Mouse (Mus musculus) heart, postnatal 10 days (tissue): Measurements from ENCODE around the gene Dctn1. TPM values are rescaled to one million over a fixed set of nuclear protein-coding genes. Genes with fewer than 3 reads are reported as not detected.

Experiments
- DNase-seq, 2 experiments: peaks; one replicate each; pipeline ENCODE4 v3.0.0; 2021
- intact Hi-C: fragments of 180-260 bp; cut with DNase I; formaldehyde crosslinking; loops from one replicate; pipeline ENCODE4 v1.15.1; 2025
- total RNA-seq, 2 experiments: library from RNA; stranded (reverse); gene quantifications; 2 replicates each; pipeline ENCODE4 v1.2.3; 2021

Dctn1 gene
- 100 to 1,000 TPM; 121 to 127 TPM for total RNA-seq

GRCm38 (mm10) chr6:83165607-83166242, at the start of gene Dctn1:
Dctn1 (plus strand) TSS chr6:83165920.
- DNase-seq = peak; percentile 96 to 98
- intact Hi-C loops = no loop called here

- intact Hi-C loops = loop anchor here (2.0 kb wide), 1 partner anchor 42 kb away; no protein-coding TSS in a partner anchor
- DNase-seq = no peak
Observed at GRCm38 (mm10) chr6:83116373-83117164, 49.2 kb upstream of the Dctn1 start.

GRCm38 (mm10) chr6:83117165-83117438, 48.6 kb upstream of the Dctn1 start:
- intact Hi-C loops = loop anchor here (2.0 kb wide), 1 partner anchor 42 kb away; no protein-coding TSS in a partner anchor
- no peak for DNase-seq

GRCm38 (mm10) chr6:83117616-83118015, 48.1 kb upstream of the Dctn1 start:
- intact Hi-C loops = loop anchor here (2.0 kb wide), 1 partner anchor 41 kb away; no protein-coding TSS in a partner anchor

GRCm38 (mm10) chr6:83118369-83118768, 47.4 kb upstream of the Dctn1 start:
- DNase-seq = no peak
- intact Hi-C loops = no loop called here

More at GRCm38 (mm10) chr6:83117616-83118015, 48.1 kb upstream of the Dctn1 start:
- DNase-seq = no peak

GRCm38 (mm10) chr6:83118825-83119733, 46.6 kb upstream of the Dctn1 start:
- no peak for DNase-seq

GRCm38 (mm10) chr6:83119734-83120051, 46.0 kb upstream of the Dctn1 start:
- intact Hi-C loops = loop anchor here (5.0 kb wide), 1 partner anchor 148 kb away; no protein-coding TSS in a partner anchor
- DNase-seq = no peak

More at GRCm38 (mm10) chr6:83118825-83119733, 46.6 kb upstream of the Dctn1 start:
- intact Hi-C loops = no loop called here

GRCm38 (mm10) chr6:83120930-83121862, 44.5 kb upstream of the Dctn1 start, which contains the start of gene Wbp1:
Wbp1 (minus strand) TSS chr6:83121559.
- peak; percentile 98 for DNase-seq
- intact Hi-C loops = loop anchor here (5.0 kb wide), 1 partner anchor 146 kb away; no protein-coding TSS in a partner anchor

- DNase-seq = no peak
- intact Hi-C loops = loop anchor here (5.0 kb wide), 1 partner anchor 145 kb away; no protein-coding TSS in a partner anchor
Observed at GRCm38 (mm10) chr6:83121863-83122710, 43.6 kb upstream of the Dctn1 start.

GRCm38 (mm10) chr6:83122961-83123360, 42.8 kb upstream of the Dctn1 start:
- no peak for DNase-seq
- intact Hi-C loops = loop anchor here (5.0 kb wide), 1 partner anchor 144 kb away; no protein-coding TSS in a partner anchor

- peak; percentile 94 to 97 for DNase-seq
- intact Hi-C loops = loop anchor here (5.0 kb wide), 1 partner anchor 142 kb away; no protein-coding TSS in a partner anchor
Observed at GRCm38 (mm10) chr6:83124851-83125312, 40.8 kb upstream of the Dctn1 start.

- intact Hi-C loops = no loop called here
- no peak for DNase-seq
Observed at GRCm38 (mm10) chr6:83125331-83125730, 40.4 kb upstream of the Dctn1 start, which contains the start of gene Ino80b. Ino80b (minus strand) TSS chr6:83125431.

- no peak for DNase-seq
- intact Hi-C loops = no loop called here
Observed at GRCm38 (mm10) chr6:83127419-83127818, 38.3 kb upstream of the Dctn1 start.

GRCm38 (mm10) chr6:83131469-83132034, 34.2 kb upstream of the Dctn1 start:
- intact Hi-C loops = no loop called here
- peak in 1 of 2 experiments; percentile 30 for DNase-seq

GRCm38 (mm10) chr6:83132176-83132919, 33.4 kb upstream of the Dctn1 start:
- no peak for DNase-seq
- intact Hi-C loops = no loop called here

GRCm38 (mm10) chr6:83134226-83134625, 31.5 kb upstream of the Dctn1 start:
- intact Hi-C loops = no loop called here
- no peak for DNase-seq

GRCm38 (mm10) chr6:83134951-83135513, 30.7 kb upstream of the Dctn1 start, which contains the start of gene Rtkn:
Rtkn (plus strand) TSS chr6:83135463.
- intact Hi-C loops = no loop called here
- DNase-seq = no peak
